Mouse (Mus musculus): Measurements from ENCODE around the gene Rhbdd2.

The Rhbdd2 gene

GRCm38 (mm10) chr5:135645330-135645729, 12.9 kb downstream of the Rhbdd2 start:
- DNase-seq (ENCODE audit: low read depth, low spot score): no peak

GRCm38 (mm10) chr5:135646038-135646437, 13.6 kb downstream of the Rhbdd2 start:
- no peak for DNase-seq (ENCODE audit: low read depth, low spot score)

- DNase-seq (ENCODE audit: low read depth, low spot score): no peak
These were observed 16.3 kb downstream of the Rhbdd2 start for GRCm38 (mm10) chr5:135648461-135649308.

GRCm38 (mm10) chr5:135649309-135649633, 16.9 kb downstream of the Rhbdd2 start:
- DNase-seq (ENCODE audit: low read depth, low spot score): no peak

- DNase-seq (ENCODE audit: low read depth, low spot score): no peak
These were observed 19.1 kb downstream of the Rhbdd2 start for GRCm38 (mm10) chr5:135651536-135651935.

GRCm38 (mm10) chr5:135653209-135653608, 20.8 kb downstream of the Rhbdd2 start:
- no peak for DNase-seq (ENCODE audit: low read depth, low spot score)

- DNase-seq (ENCODE audit: low read depth, low spot score): no peak
These were observed 23.6 kb downstream of the Rhbdd2 start for GRCm38 (mm10) chr5:135656046-135656445.

GRCm38 (mm10) chr5:135657128-135657527, 24.7 kb downstream of the Rhbdd2 start:
- DNase-seq (ENCODE audit: low read depth, low spot score): no peak

- peak; percentile 17 for DNase-seq (ENCODE audit: low read depth, low spot score)
These were observed 25.4 kb downstream of the Rhbdd2 start for GRCm38 (mm10) chr5:135657703-135658373.

- DNase-seq (ENCODE audit: low read depth, low spot score): no peak
These were observed 27.5 kb downstream of the Rhbdd2 start for GRCm38 (mm10) chr5:135659956-135660355.

GRCm38 (mm10) chr5:135660535-135660934, 28.1 kb downstream of the Rhbdd2 start:
- DNase-seq (ENCODE audit: low read depth, low spot score): no peak

GRCm38 (mm10) chr5:135666890-135667289, 34.5 kb downstream of the Rhbdd2 start:
- no peak for DNase-seq (ENCODE audit: low read depth, low spot score)

- no peak for DNase-seq (ENCODE audit: low read depth, low spot score)
These were observed 35.7 kb downstream of the Rhbdd2 start for GRCm38 (mm10) chr5:135668071-135668470.

- peak; percentile 47 for DNase-seq (ENCODE audit: low read depth, low spot score)
These were observed 37.4 kb downstream of the Rhbdd2 start, which contains the start of gene Por for GRCm38 (mm10) chr5:135669741-135670275. Gene Por (plus strand): TSS chr5:135670033.

GRCm38 (mm10) chr5:135670881-135671280, 38.5 kb downstream of the Rhbdd2 start:
- no peak for DNase-seq (ENCODE audit: low read depth, low spot score)

- DNase-seq (ENCODE audit: low read depth, low spot score): no peak
These were observed 40.1 kb downstream of the Rhbdd2 start for GRCm38 (mm10) chr5:135672509-135672908.

GRCm38 (mm10) chr5:135672980-135673379, 40.6 kb downstream of the Rhbdd2 start:
- no peak for DNase-seq (ENCODE audit: low read depth, low spot score)

GRCm38 (mm10) chr5:135674349-135674775, 41.9 kb downstream of the Rhbdd2 start:
- no peak for DNase-seq (ENCODE audit: low read depth, low spot score)

- peak; percentile 24 for DNase-seq (ENCODE audit: low read depth, low spot score)
These were observed 42.4 kb downstream of the Rhbdd2 start for GRCm38 (mm10) chr5:135674821-135675220.

- DNase-seq (ENCODE audit: low read depth, low spot score): no peak
These were observed 44.3 kb downstream of the Rhbdd2 start for GRCm38 (mm10) chr5:135676696-135677095.

- DNase-seq (ENCODE audit: low read depth, low spot score): no peak
These were observed 44.8 kb downstream of the Rhbdd2 start for GRCm38 (mm10) chr5:135677251-135677650.

- no peak for DNase-seq (ENCODE audit: low read depth, low spot score)
These were observed 46.1 kb downstream of the Rhbdd2 start for GRCm38 (mm10) chr5:135678481-135678880.
